Mouse (Mus musculus) E14TG2a.4 (cell line): ENCODE measurements around the gene Tat.

Experiments used
- H3K27me3 ChIP-seq: 2 replicates; pipeline ENCODE4 v1.6.1; 2014; ENCODE audit warnings: low read length, control low read depth; ENCODE audit not compliant: insufficient read depth
- H3K36me3 ChIP-seq: 2 replicates; pipeline ENCODE4 v1.6.1; 2014; ENCODE audit warnings: low read length, control low read depth; ENCODE audit not compliant: insufficient read depth
- H3K4me1 ChIP-seq: replicated peaks from 2 replicates; pipeline ENCODE4 v1.6.1; 2014; ENCODE audit warnings: low read depth, low read length, control low read depth
- H3K4me3 ChIP-seq: replicated peaks from 2 replicates; pipeline ENCODE4 v1.5.1; 2014; ENCODE audit warnings: mild to moderate bottlenecking, low read length
- H3K9me3 ChIP-seq: 2 replicates; pipeline ENCODE4 v1.6.1; 2014; ENCODE audit warnings: low read length, control low read depth
- CTCF ChIP-seq: conservative IDR thresholded peaks from 2 replicates; pipeline ENCODE4 v1.5.1; 2014; ENCODE audit warnings: low read length
- NANOG ChIP-seq: IDR thresholded peaks from 2 replicates; pipeline ENCODE4 v1.6.1; 2014; ENCODE audit warnings: borderline replicate concordance, low read length, mixed read lengths
- POU5F1 ChIP-seq: IDR thresholded peaks from 2 replicates; pipeline ENCODE4 v1.6.1; 2014; ENCODE audit warnings: low read length, borderline replicate concordance

Tat gene

GRCm38 (mm10) chr8:109990224-109990623 lies at the start of gene Tat:
TSS of gene Tat (plus strand) at chr8:109990437.
- no peak within 1 kb of the TSS for H3K4me3 ChIP-seq
- no peaks in the 10 kb centered on the region; the same call in 1 of the 2 replicates for H3K27me3 ChIP-seq
- no peaks in the 10 kb centered on the region for H3K36me3 ChIP-seq
- peaks cover 12% of the 10 kb centered on the region for H3K9me3 ChIP-seq
- 0 out of 2 replicates have a peak, but pooled peaks cover 4% of the 10 kb centered on the region for H3K4me1 ChIP-seq
- no peak for TF ChIP-seq POU5F1
- no peak for TF ChIP-seq NANOG

- peaks cover 5% of the 10 kb centered on the region; the same call in 1 of the 2 replicates for H3K36me3 ChIP-seq
- H3K4me1 ChIP-seq = peaks cover 23% of the 10 kb centered on the region
- no peak for TF ChIP-seq NANOG
- TF ChIP-seq CTCF = no peak
- no peak for TF ChIP-seq POU5F1
- no peaks in the 10 kb centered on the region for H3K9me3 ChIP-seq
- no peak overlapping the region for H3K4me3 ChIP-seq
- H3K27me3 ChIP-seq = peaks cover 5% of the 10 kb centered on the region
Measured at GRCm38 (mm10) chr8:109941606-109942360, 48.5 kb upstream of the Tat start.

GRCm38 (mm10) chr8:109945153-109945632 lies 45.0 kb upstream of the Tat start:
- no peaks in the 10 kb centered on the region for H3K9me3 ChIP-seq
- no peak overlapping the region for H3K4me3 ChIP-seq
- peaks cover 27% of the 10 kb centered on the region for H3K27me3 ChIP-seq
- peaks cover 31% of the 10 kb centered on the region for H3K4me1 ChIP-seq
- TF ChIP-seq CTCF (no peak), POU5F1 (no peak), NANOG (no peak)
- H3K36me3 ChIP-seq = no peaks in the 10 kb centered on the region; the same call in 1 of the 2 replicates

- Histone ChIP-seq H3K27me3 (peaks cover 32% of the 10 kb centered on the region), H3K4me1 (peaks cover 27% of the 10 kb centered on the region), H3K36me3 (no peaks in the 10 kb centered on the region), H3K9me3 (no peaks in the 10 kb centered on the region), H3K4me3 (no peak overlapping the region)
- TF ChIP-seq POU5F1 (no peak), CTCF (no peak), NANOG (no peak)
Measured at GRCm38 (mm10) chr8:109945694-109946093, 44.5 kb upstream of the Tat start.

GRCm38 (mm10) chr8:109946272-109946671 lies 44.0 kb upstream of the Tat start:
- no peaks in the 10 kb centered on the region for H3K9me3 ChIP-seq
- TF ChIP-seq CTCF (no peak), POU5F1 (no peak), NANOG (no peak)
- H3K36me3 ChIP-seq = no peaks in the 10 kb centered on the region

GRCm38 (mm10) chr8:109947447-109948284 lies 42.6 kb upstream of the Tat start:
- TF ChIP-seq NANOG = no peak
- peak; percentile 92 for TF ChIP-seq CTCF
- peaks cover 48% of the 10 kb centered on the region for H3K27me3 ChIP-seq
- peak overlapping the region; percentile 71 for H3K4me3 ChIP-seq

More at GRCm38 (mm10) chr8:109946272-109946671, 44.0 kb upstream of the Tat start:
- Histone ChIP-seq H3K27me3 (peaks cover 36% of the 10 kb centered on the region), H3K4me3 (no peak overlapping the region), H3K4me1 (peaks cover 26% of the 10 kb centered on the region)

GRCm38 (mm10) chr8:109948285-109948564 lies 42.0 kb upstream of the Tat start:
- Histone ChIP-seq H3K9me3 (no peaks in the 10 kb centered on the region), H3K4me3 (peak overlapping the region; percentile 71), H3K4me1 (peaks cover 27% of the 10 kb centered on the region), H3K27me3 (peaks cover 52% of the 10 kb centered on the region), H3K36me3 (no peaks in the 10 kb centered on the region)
- TF ChIP-seq NANOG = no peak
- no peak for TF ChIP-seq POU5F1
- no peak for TF ChIP-seq CTCF

More at GRCm38 (mm10) chr8:109947447-109948284, 42.6 kb upstream of the Tat start:
- Histone ChIP-seq H3K36me3 (no peaks in the 10 kb centered on the region), H3K9me3 (no peaks in the 10 kb centered on the region), H3K4me1 (peaks cover 28% of the 10 kb centered on the region)

- no peak for TF ChIP-seq NANOG
- no peak for TF ChIP-seq CTCF
- no peak for TF ChIP-seq POU5F1
- Histone ChIP-seq H3K9me3 (no peaks in the 10 kb centered on the region), H3K27me3 (peaks cover 56% of the 10 kb centered on the region), H3K4me3 (no peak overlapping the region), H3K4me1 (peaks cover 33% of the 10 kb centered on the region), H3K36me3 (no peaks in the 10 kb centered on the region)
Measured at GRCm38 (mm10) chr8:109952171-109952570, 38.1 kb upstream of the Tat start.

- Histone ChIP-seq H3K27me3 (peaks cover 48% of the 10 kb centered on the region), H3K36me3 (no peaks in the 10 kb centered on the region)
- no peak for TF ChIP-seq NANOG
- no peak for TF ChIP-seq POU5F1
- TF ChIP-seq CTCF = no peak
Measured at GRCm38 (mm10) chr8:109954486-109954948, 35.7 kb upstream of the Tat start.

More at GRCm38 (mm10) chr8:109954486-109954948, 35.7 kb upstream of the Tat start:
- no peak overlapping the region for H3K4me3 ChIP-seq
- H3K4me1 ChIP-seq = peaks cover 33% of the 10 kb centered on the region
- H3K9me3 ChIP-seq = no peaks in the 10 kb centered on the region
